ENCODE assay signal across 27 mouse cellular contexts in the genomic region with DNA sequence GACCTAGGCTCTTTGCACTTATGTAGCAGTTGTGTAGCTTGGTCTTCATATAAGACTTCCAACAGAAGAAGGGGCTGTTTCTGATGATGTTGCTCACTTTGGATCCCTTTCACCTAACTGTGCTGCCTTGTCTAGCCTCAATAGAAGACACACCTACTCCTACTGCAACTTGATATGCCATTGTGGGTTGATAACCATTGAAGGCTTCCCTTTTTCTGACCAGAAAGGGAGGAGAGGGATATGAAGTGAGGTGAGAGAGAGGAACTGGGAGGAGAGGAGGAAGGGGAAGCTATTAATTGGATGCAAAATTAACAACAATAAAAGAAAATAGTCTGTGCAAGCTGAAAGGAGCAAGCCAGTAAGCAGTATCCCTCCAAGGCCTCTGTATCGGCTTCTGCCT. TPM values are rescaled to one million over a fixed set of nuclear protein-coding genes. Genes with fewer than 3 reads are reported as not detected.
A peak's percentile ranks its signal among the peaks of the same experiment; 100 is the strongest.
DNase-seq lines count a peak whose midpoint lies in the region; ATAC-seq and TF ChIP-seq lines count a peak whose summit lies in the region.
"Had no signal": no experiment of that assay in that cellular context is flagged by ENCODE, and none has a peak within 500 bp of the region (broad histone marks: within the 10 kb centered on the region; RNA-seq: fewer than 3 reads in every experiment).

No protein-coding gene starts in this region.

- H3K4me2 ChIP-seq in liver, embryonic 12.5 days = no peak overlapping the region
- H3K4me2 ChIP-seq in liver, postnatal 0 days (ENCODE audit: low read depth, low read length) = no peak overlapping the region
- H3K4me2 ChIP-seq in liver, embryonic 14.5 days (ENCODE audit: low read depth) = no peak overlapping the region
- no peak overlapping the region for H3K4me2 ChIP-seq in liver, embryonic 11.5 days

- H3K36me3 ChIP-seq in liver, embryonic 12.5 days = no peaks in the 10 kb centered on the region
- H3K36me3 ChIP-seq in liver, postnatal 0 days (replicated peaks; ENCODE audit: insufficient read depth, low read length) = no peaks in the 10 kb centered on the region
- H3K36me3 ChIP-seq in liver, embryonic 14.5 days (replicated peaks; ENCODE audit: control insufficient read depth, insufficient read depth, low read depth) = no peaks in the 10 kb centered on the region
- no peaks in the 10 kb centered on the region for H3K36me3 ChIP-seq in liver, embryonic 11.5 days (ENCODE audit: control insufficient read depth, insufficient read depth, low read length)
- peaks cover 0 to 4% of the 10 kb centered on the region in 2 experiments; a peak in 2 of 4 replicates for H3K36me3 ChIP-seq in MEL (ENCODE audit: control insufficient read depth in 1 of 2, insufficient read depth in 2 of 2, low read length in 2 of 2)
- H3K36me3 ChIP-seq in thymus, adult 2 months (ENCODE audit: control insufficient read depth, insufficient read depth, low read length) = no peaks in the 10 kb centered on the region
- H3K36me3 ChIP-seq: G1E had no signal

- H3K27me3 ChIP-seq in liver, embryonic 12.5 days (replicated peaks) = no peaks in the 10 kb centered on the region
- H3K27me3 ChIP-seq in liver, postnatal 0 days (ENCODE audit: insufficient read depth, low read length) = no peaks in the 10 kb centered on the region
- no peaks in the 10 kb centered on the region for H3K27me3 ChIP-seq in liver, embryonic 14.5 days (ENCODE audit: control insufficient read depth, insufficient read depth, low read length)
- no peaks in the 10 kb centered on the region for H3K27me3 ChIP-seq in liver, embryonic 11.5 days (replicated peaks; ENCODE audit: control insufficient read depth, insufficient read depth, low read length)
- no peaks in the 10 kb centered on the region for H3K27me3 ChIP-seq in MEL (ENCODE audit: control insufficient read depth in 1 of 2, insufficient read depth in 2 of 2, low read length in 2 of 2)
- H3K27me3 ChIP-seq in thymus, adult 2 months (ENCODE audit: control insufficient read depth, insufficient read depth, low read length) = no peaks in the 10 kb centered on the region
- H3K27me3 ChIP-seq: Patski had no signal

- TF ChIP-seq RAD21 in MEL (IDR thresholded peaks at IDR 0.05; ENCODE audit: low read depth, low read length) = no peak

- TF ChIP-seq EP300 in liver, postnatal 0 days (IDR thresholded peaks at IDR 0.05; ENCODE audit: low read depth) = no peak
- TF ChIP-seq EP300 in liver, embryonic 14.5 days (IDR thresholded peaks at IDR 0.05; ENCODE audit: low read depth) = no peak
- peak; percentile 52 to 66; a peak in 3 of 4 replicates for TF ChIP-seq EP300 in MEL (IDR thresholded peaks at IDR 0.05; ENCODE audit: low read depth in 1 of 2, low read length in 2 of 2)

- TF ChIP-seq POLR2A in MEL (IDR thresholded peaks at IDR 0.05; ENCODE audit: control insufficient read depth in 1 of 2, insufficient read depth in 1 of 2, low read depth in 1 of 2, low read length in 2 of 2, poor library complexity in 1 of 2) = no peak
- TF ChIP-seq POLR2A in thymus, adult 2 months (IDR thresholded peaks at IDR 0.05; ENCODE audit: control insufficient read depth, extremely low read depth, insufficient read depth, low read length, poor library complexity) = no peak

- H3K4me1 ChIP-seq in liver, embryonic 12.5 days = peaks cover 20% of the 10 kb centered on the region
- H3K4me1 ChIP-seq in liver, postnatal 0 days (ENCODE audit: insufficient read depth) = no peaks in the 10 kb centered on the region
- H3K4me1 ChIP-seq in liver, embryonic 14.5 days (replicated peaks; ENCODE audit: control insufficient read depth in 2 of 2, insufficient read depth in 2 of 2, low read length in 1 of 2) = peaks cover 4 to 14% of the 10 kb centered on the region in 2 experiments; a peak in 3 of 4 replicates
- H3K4me1 ChIP-seq in liver, embryonic 11.5 days (replicated peaks; ENCODE audit: control insufficient read depth, insufficient read depth, low read length) = no peaks in the 10 kb centered on the region
- H3K4me1 ChIP-seq in MEL (ENCODE audit: control insufficient read depth in 1 of 2, insufficient read depth in 2 of 2, low read length in 2 of 2) = peaks cover 0 to 8% of the 10 kb centered on the region in 2 experiments; a peak in 3 of 4 replicates
- H3K4me1 ChIP-seq in thymus, adult 2 months (replicated peaks; ENCODE audit: control insufficient read depth, insufficient read depth, low read length) = no peaks in the 10 kb centered on the region

- no peaks in the 10 kb centered on the region for H3K9me3 ChIP-seq in liver, embryonic 12.5 days (replicated peaks)
- no peaks in the 10 kb centered on the region for H3K9me3 ChIP-seq in liver, postnatal 0 days (ENCODE audit: low read length)
- no peaks in the 10 kb centered on the region for H3K9me3 ChIP-seq in liver, embryonic 14.5 days (ENCODE audit: control insufficient read depth, low read length)
- H3K9me3 ChIP-seq in liver, embryonic 11.5 days (ENCODE audit: control insufficient read depth, low read length) = no peaks in the 10 kb centered on the region
- no peaks in the 10 kb centered on the region for H3K9me3 ChIP-seq in MEL (replicated peaks; ENCODE audit: insufficient read depth, low read length)

- no peak for TF ChIP-seq CTCF in liver, postnatal 0 days (IDR thresholded peaks at IDR 0.05; ENCODE audit: low read depth)
- no peak for TF ChIP-seq CTCF in liver, embryonic 14.5 days (IDR thresholded peaks at IDR 0.05; ENCODE audit: low read depth)
- no peak for TF ChIP-seq CTCF in MEL (IDR thresholded peaks at IDR 0.05 in 2 of 3, conservative IDR thresholded peaks at IDR 0.05 in 1 of 3; ENCODE audit: control insufficient read depth in 1 of 3, insufficient read depth in 1 of 3, low read depth in 2 of 3, low read length in 3 of 3, poor library complexity in 1 of 3, severe bottlenecking in 1 of 3)
- no peak for TF ChIP-seq CTCF in thymus, adult 2 months (IDR thresholded peaks at IDR 0.05; ENCODE audit: borderline replicate concordance, control insufficient read depth, extremely low read depth, insufficient read depth, low read length, poor library complexity)

- WGBS in liver, embryonic 12.5 days (ENCODE audit: insufficient replicate concordance) = 94% methylated on average over 1 of the region's 1 CpGs
- 89% methylated on average over 1 of the region's 1 CpGs for WGBS in liver, postnatal 0 days (ENCODE audit: insufficient replicate concordance)
- 79% methylated on average over 1 of the region's 1 CpGs for WGBS in liver, embryonic 14.5 days (ENCODE audit: insufficient replicate concordance)
- 79% methylated on average over 1 of the region's 1 CpGs for WGBS in liver, embryonic 11.5 days
- WGBS in thymus, adult 2 months = 85% methylated on average over 1 of the region's 1 CpGs

- no peak overlapping the region for H3K27ac ChIP-seq in liver, embryonic 12.5 days
- H3K27ac ChIP-seq in liver, postnatal 0 days (ENCODE audit: low read depth) = no peak overlapping the region
- H3K27ac ChIP-seq in liver, embryonic 14.5 days = no peak overlapping the region
- H3K27ac ChIP-seq in liver, embryonic 11.5 days (ENCODE audit: low read depth, low read length) = no peak overlapping the region
- no peak overlapping the region for H3K27ac ChIP-seq in MEL (ENCODE audit: control insufficient read depth, low read depth, low read length)
- no peak overlapping the region for H3K27ac ChIP-seq in thymus, adult 2 months (ENCODE audit: control insufficient read depth, insufficient read depth, low read length)

- ATAC-seq in liver, embryonic 12.5 days = peak; percentile 38; the same call in 1 of the 2 replicates
- ATAC-seq in liver, postnatal 0 days = no peak
- 0 out of 2 replicates have a peak, but pooled peaks have one; percentile 34 for ATAC-seq in liver, embryonic 14.5 days (ENCODE audit: insufficient read depth)
- no peak for ATAC-seq in liver, embryonic 11.5 days (replicated peaks; ENCODE audit: low FRiP score)
- ATAC-seq: activated CD4-positive, CD25-positive, alpha-beta regulatory T cell, adult 4 months; CD4-positive, CD25-positive, alpha-beta regulatory T cell, adult 4 months; Patski had no signal

- no peaks in the 10 kb centered on the region for H3K79me2 ChIP-seq in MEL (ENCODE audit: control insufficient read depth, insufficient read depth, low read length, poor library complexity)

- DNase-seq in liver, postnatal 0 days = no peak
- no peak for DNase-seq in liver, embryonic 14.5 days (ENCODE audit: low read depth in 3 of 3, low spot score in 3 of 3)
- DNase-seq in liver, embryonic 11.5 days (ENCODE audit: low spot score) = no peak
- DNase-seq in MEL (ENCODE audit: low read depth, low spot score) = peak; percentile 79
- peak; percentile 94 for DNase-seq in MEL-GATA-1-ER (ENCODE audit: extremely low read depth, low read depth)
- DNase-seq in thymus, adult 2 months = no peak
- no peak for DNase-seq in adrenal gland, postnatal 10 days
- DNase-seq: adrenal gland, adult 2 months; adrenal gland, adult 8-10 months; adrenal gland, postnatal 14 days; adrenal gland, postnatal 25 days; adrenal gland, postnatal 36 days; B cell, adult 2 months; cerebellum, adult 11 months; cerebellum, adult 11-12 months; cerebellum, adult 18-20 months; cerebellum, adult 2 months; cerebellum, adult 8-10 months had no signal

- no peak overlapping the region for H3K9ac ChIP-seq in liver, embryonic 12.5 days
- H3K9ac ChIP-seq in liver, postnatal 0 days (replicated peaks) = no peak overlapping the region
- no peak overlapping the region for H3K9ac ChIP-seq in liver, embryonic 14.5 days (replicated peaks)
- H3K9ac ChIP-seq in liver, embryonic 11.5 days (ENCODE audit: low read depth, low read length) = no peak overlapping the region
- H3K9ac ChIP-seq in MEL (ENCODE audit: control insufficient read depth, low read depth, low read length, poor library complexity, severe bottlenecking) = no peak overlapping the region

- no peak overlapping the region for H3K4me3 ChIP-seq in liver, embryonic 12.5 days
- H3K4me3 ChIP-seq in liver, postnatal 0 days (ENCODE audit: low read depth, low read length) = no peak overlapping the region
- H3K4me3 ChIP-seq in liver, embryonic 14.5 days (ENCODE audit: insufficient read depth in 1 of 2, low read depth in 2 of 2, low read length in 2 of 2) = no peak overlapping the region
- no peak overlapping the region for H3K4me3 ChIP-seq in liver, embryonic 11.5 days (ENCODE audit: low read depth, low read length)
- H3K4me3 ChIP-seq in MEL (ENCODE audit: control insufficient read depth in 1 of 2, insufficient read depth in 1 of 2, low read depth in 2 of 2, low read length in 2 of 2) = no peak overlapping the region
- no peak overlapping the region for H3K4me3 ChIP-seq in thymus, adult 2 months (ENCODE audit: control insufficient read depth, insufficient read depth, low read length)

RNA-seq across cellular contexts. Expression of gene Hsd3b1, which starts 3.2 kb away (rescaled TPM):
- 11.0 and 11.7 TPM in 2 replicates for polyA plus RNA-seq in liver, embryonic 12.5 days (2016; fragmentation: Nextera tagmentation; extraction: Ambion mirVana)
- polyA plus RNA-seq in liver, postnatal 0 days (2015; fragmentation: Nextera tagmentation; extraction: Ambion mirVana) = 56.4 and 60.2 TPM in 2 replicates
- polyA plus RNA-seq in liver, embryonic 14.5 days (2012; rRNA removed) = 9.7 and 12.9 TPM in 2 replicates
- 15.8 and 16.8 TPM in 2 replicates for polyA plus RNA-seq in liver, embryonic 14.5 days (2014; fragmentation: Nextera tagmentation; extraction: Ambion mirVana)
- polyA plus RNA-seq in liver, embryonic 11.5 days (2014; fragmentation: Nextera tagmentation; extraction: Ambion mirVana) = 8.3 and 8.4 TPM in 2 replicates
- 0.10 TPM in 1 of 2 replicates, not detected in the other for total RNA-seq in MEL (2012; rRNA removed)
- under 1 TPM in 1 of 2 experiments, not detected in 1; 0.04 TPM for polyA plus RNA-seq in MEL (2012; ENCODE audit: insufficient read depth in 1 of 2, insufficient read length in 2 of 2, low read depth in 1 of 2, low replicate concordance in 2 of 2, missing spikeins in 1 of 2)
- 0.08 and 0.70 TPM in 2 replicates for polyA plus RNA-seq in thymus, adult 2 months (2012; rRNA removed)
- 1,000 to 10,000 TPM; 4,410 to 4,611 TPM for total RNA-seq in adrenal gland, postnatal 10 days (2021)
- total RNA-seq: CH12.LX, G1E had no signal
- polyA plus RNA-seq: activated CD4-positive, CD25-positive, alpha-beta regulatory T cell, adult 4 months; C2C12; CD4-positive, CD25-positive, alpha-beta regulatory T cell, adult 4 months; cerebellum, adult 2 months; G1E; Patski had no signal

RNA-seq across cellular contexts. Expression of gene Hao2, which starts 30.2 kb away (rescaled TPM):
- polyA plus RNA-seq in liver, embryonic 12.5 days (2016; fragmentation: Nextera tagmentation; extraction: Ambion mirVana) = 0.71 and 0.88 TPM in 2 replicates
- polyA plus RNA-seq in liver, postnatal 0 days (2015; fragmentation: Nextera tagmentation; extraction: Ambion mirVana) = 34.5 and 36.6 TPM in 2 replicates
- polyA plus RNA-seq in liver, embryonic 14.5 days (2012; rRNA removed) = 1.9 and 2.5 TPM in 2 replicates
- polyA plus RNA-seq in liver, embryonic 14.5 days (2014; fragmentation: Nextera tagmentation; extraction: Ambion mirVana) = 6.1 and 7.2 TPM in 2 replicates
- polyA plus RNA-seq in liver, embryonic 11.5 days (2014; fragmentation: Nextera tagmentation; extraction: Ambion mirVana) = 0.22 and 0.49 TPM in 2 replicates
- not detected in 2 replicates for total RNA-seq in MEL (2012; rRNA removed)
- not detected for polyA plus RNA-seq in MEL (2012; ENCODE audit: insufficient read depth in 1 of 2, insufficient read length in 2 of 2, low read depth in 1 of 2, low replicate concordance in 2 of 2, missing spikeins in 1 of 2)
- polyA plus RNA-seq in thymus, adult 2 months (2012; rRNA removed) = 0.18 TPM in 1 of 2 replicates, not detected in the other
- 100 to 1,000 TPM; 106 to 158 TPM for total RNA-seq in adrenal gland, postnatal 10 days (2021)
- total RNA-seq: CH12.LX, ES-E14, G1E had no signal
- polyA plus RNA-seq: activated CD4-positive, CD25-positive, alpha-beta regulatory T cell, adult 4 months; brain, embryonic 14.5 days; C2C12; CD4-positive, CD25-positive, alpha-beta regulatory T cell, adult 4 months; cerebellum, adult 2 months; G1E; Patski had no signal

RNA-seq across cellular contexts. Expression of gene Hsd3b6, which starts 48.6 kb away (rescaled TPM):
- 45.7 and 53.1 TPM in 2 replicates for polyA plus RNA-seq in liver, embryonic 12.5 days (2016; fragmentation: Nextera tagmentation; extraction: Ambion mirVana)
- 0.81 and 1.5 TPM in 2 replicates for polyA plus RNA-seq in liver, postnatal 0 days (2015; fragmentation: Nextera tagmentation; extraction: Ambion mirVana)
- polyA plus RNA-seq in liver, embryonic 14.5 days (2012; rRNA removed) = 3.5 and 3.8 TPM in 2 replicates
- polyA plus RNA-seq in liver, embryonic 14.5 days (2014; fragmentation: Nextera tagmentation; extraction: Ambion mirVana) = 3.9 and 7.0 TPM in 2 replicates
- 29.0 and 32.1 TPM in 2 replicates for polyA plus RNA-seq in liver, embryonic 11.5 days (2014; fragmentation: Nextera tagmentation; extraction: Ambion mirVana)
- not detected in 2 replicates for total RNA-seq in MEL (2012; rRNA removed)
- not detected for polyA plus RNA-seq in MEL (2012; ENCODE audit: insufficient read depth in 1 of 2, insufficient read length in 2 of 2, low read depth in 1 of 2, low replicate concordance in 2 of 2, missing spikeins in 1 of 2)
- 0.43 and 0.60 TPM in 2 replicates for polyA plus RNA-seq in thymus, adult 2 months (2012; rRNA removed)
- 10 to 100 TPM; 37.2 to 39.7 TPM for total RNA-seq in adrenal gland, postnatal 10 days (2021)
- total RNA-seq: CH12.LX, ES-E14 had no signal
- polyA plus RNA-seq: activated CD4-positive, CD25-positive, alpha-beta regulatory T cell, adult 4 months; C2C12; CD4-positive, CD25-positive, alpha-beta regulatory T cell, adult 4 months; cerebellum, adult 2 months; G1E had no signal

Comparison
In these comparisons a context has a peak if more than half of its experiments do, and no peak if none do; other contexts are left out.
1. ATAC-seq: peak in liver, embryonic 12.5 days (single experiment) and liver, embryonic 14.5 days (single experiment); none in liver, postnatal 0 days (single experiment) and liver, embryonic 11.5 days (single experiment).
2. DNase-seq: peak in MEL (single experiment) and MEL-GATA-1-ER (single experiment); none in liver, postnatal 0 days (single experiment), liver, embryonic 14.5 days (0 of 3), liver, embryonic 11.5 days (single experiment), thymus, adult 2 months (single experiment) and adrenal gland, postnatal 10 days (single experiment).